Mouse (Mus musculus) MEL (cell line): Measurements from ENCODE around the gene Glt8d2. TPM values are rescaled to one million over a fixed set of nuclear protein-coding genes. Genes with fewer than 3 reads are reported as not detected.

Experiments
- DNase-seq: peaks from one replicate; pipeline ENCODE4 v3.0.0; 2011; ENCODE audit warnings: low read depth, low spot score
- H3K27ac ChIP-seq: 2 replicates; pipeline ENCODE4 v1.5.1; 2012; ENCODE audit warnings: low read depth, mild to moderate bottlenecking, control low read depth, low read length, moderate library complexity; ENCODE audit not compliant: control insufficient read depth
- H3K27me3 ChIP-seq, 2 experiments: fragments of 150-350 bp in 1 of 2; sonication (generic) in 1 of 2; 2 replicates each; pipeline ENCODE4 v1.6.1; 2012; ENCODE audit warnings: low read length in 2 of 2, mild to moderate bottlenecking in 2 of 2, improper control_type of control experiment in 1 of 2, moderate library complexity in 1 of 2; ENCODE audit not compliant: insufficient read depth in 2 of 2, control insufficient read depth in 1 of 2
- H3K36me3 ChIP-seq, 2 experiments: 2 replicates each; pipeline ENCODE4 v1.6.1; 2012 to 2014; ENCODE audit warnings: low read length in 2 of 2, improper control_type of control experiment in 1 of 2, inconsistent platforms in 1 of 2, mild to moderate bottlenecking in 1 of 2; ENCODE audit not compliant: insufficient read depth in 2 of 2, control insufficient read depth in 1 of 2
- H3K4me1 ChIP-seq, 2 experiments: fragments of 150-350 bp in 1 of 2; sonication (generic) in 1 of 2; 2 replicates each; pipeline ENCODE4 v1.6.1; 2012; ENCODE audit warnings: low read length in 2 of 2, improper control_type of control experiment in 1 of 2, mild to moderate bottlenecking in 1 of 2; ENCODE audit not compliant: insufficient read depth in 2 of 2, control insufficient read depth in 1 of 2
- H3K4me3 ChIP-seq, 2 experiments: fragments of 150-350 bp in 1 of 2; sonication (generic) in 1 of 2; 2 replicates each; pipeline ENCODE4 v1.5.1; 2012; ENCODE audit warnings: low read depth in 2 of 2, low read length in 2 of 2, mild to moderate bottlenecking in 2 of 2, moderate library complexity in 2 of 2, control low read depth in 1 of 2, improper control_type of control experiment in 1 of 2; ENCODE audit not compliant: control insufficient read depth in 1 of 2, insufficient read depth in 1 of 2
- H3K79me2 ChIP-seq: 2 replicates; pipeline ENCODE4 v1.6.1; 2012; ENCODE audit warnings: mild to moderate bottlenecking, low read length, moderate library complexity; ENCODE audit not compliant: control insufficient read depth, poor library complexity, insufficient read depth
- H3K9ac ChIP-seq: 2 replicates; pipeline ENCODE4 v1.6.1; 2012; ENCODE audit warnings: low read depth, mild to moderate bottlenecking, control low read depth, low read length, moderate library complexity; ENCODE audit not compliant: control insufficient read depth, poor library complexity, severe bottlenecking
- H3K9me3 ChIP-seq: fragments of 150-350 bp; sonication (generic); replicated peaks from 2 replicates; pipeline ENCODE4 v1.6.1; 2012; ENCODE audit warnings: mild to moderate bottlenecking, low read length, improper control_type of control experiment, moderate library complexity; ENCODE audit not compliant: insufficient read depth
- BHLHE40 ChIP-seq: IDR thresholded peaks from 2 replicates; pipeline ENCODE4 v1.6.1; 2012; ENCODE audit warnings: low read depth, mild to moderate bottlenecking, inconsistent platforms, low read length, improper control_type of control experiment, borderline replicate concordance
- CHD1 ChIP-seq: IDR thresholded peaks from 2 replicates; pipeline ENCODE4 v1.6.1; 2012; ENCODE audit warnings: low read depth, mild to moderate bottlenecking, inconsistent platforms, low read length, improper control_type of control experiment
- CHD2 ChIP-seq: IDR thresholded peaks from 2 replicates; pipeline ENCODE4 v1.6.1; 2011; ENCODE audit warnings: low read length, improper control_type of control experiment
- CTCF ChIP-seq, 3 experiments: IDR thresholded peaks in 2 of 3; conservative IDR thresholded peaks in 1 of 3; 2 replicates each; pipeline ENCODE4 v1.5.1; 2011 to 2012; ENCODE audit warnings: low read length in 3 of 3, low read depth in 2 of 3, mild to moderate bottlenecking in 2 of 3, improper control_type of control experiment in 1 of 3, inconsistent platforms in 1 of 3, mixed read lengths in 1 of 3, moderate library complexity in 1 of 3; ENCODE audit not compliant: control insufficient read depth in 1 of 3, insufficient read depth in 1 of 3, poor library complexity in 1 of 3, severe bottlenecking in 1 of 3
- E2F4 ChIP-seq: IDR thresholded peaks from 2 replicates; pipeline ENCODE4 v1.6.1; 2011; ENCODE audit warnings: low read depth, low read length, improper control_type of control experiment, borderline replicate concordance
- ELF1 ChIP-seq: IDR thresholded peaks from 2 replicates; pipeline ENCODE4 v1.6.1; 2014; ENCODE audit warnings: low read depth, mild to moderate bottlenecking, inconsistent platforms, low read length, improper control_type of control experiment, moderate library complexity
- EP300 ChIP-seq, 2 experiments: IDR thresholded peaks; 2 replicates each; pipeline ENCODE4 v1.6.1; 2011; ENCODE audit warnings: improper control_type of control experiment in 2 of 2, low read length in 2 of 2, low read depth in 1 of 2, mild to moderate bottlenecking in 1 of 2
- ETS1 ChIP-seq: IDR thresholded peaks from 2 replicates; pipeline ENCODE4 v1.6.1; 2012; ENCODE audit warnings: low read depth, mild to moderate bottlenecking, inconsistent platforms, low read length, improper control_type of control experiment, moderate library complexity
- GABPA ChIP-seq: IDR thresholded peaks from 2 replicates; pipeline ENCODE4 v1.6.1; 2012; ENCODE audit warnings: low read depth, mild to moderate bottlenecking, inconsistent platforms, low read length, improper control_type of control experiment, moderate library complexity
- GATA1 ChIP-seq: IDR thresholded peaks from 2 replicates; pipeline ENCODE4 v1.6.1; 2011; ENCODE audit warnings: low read depth, low read length, improper control_type of control experiment
- HCFC1 ChIP-seq: IDR thresholded peaks from 2 replicates; pipeline ENCODE4 v1.6.1; 2012; ENCODE audit warnings: low read depth, mild to moderate bottlenecking, inconsistent platforms, low read length, improper control_type of control experiment, moderate library complexity
- JUND ChIP-seq: IDR thresholded peaks from 2 replicates; pipeline ENCODE4 v1.6.1; 2011; ENCODE audit warnings: low read depth, mild to moderate bottlenecking, improper control_type of control experiment, low read length
- KAT2A ChIP-seq: conservative IDR thresholded peaks from 2 replicates; pipeline ENCODE4 v1.6.1; 2012; ENCODE audit warnings: low read depth, low read length, improper control_type of control experiment, inconsistent platforms
- MAFK ChIP-seq: IDR thresholded peaks from 2 replicates; pipeline ENCODE4 v1.6.1; 2011; ENCODE audit warnings: low read depth, mild to moderate bottlenecking, low read length, improper control_type of control experiment, borderline replicate concordance
- MAZ ChIP-seq: IDR thresholded peaks from 2 replicates; pipeline ENCODE4 v1.6.1; 2012; ENCODE audit warnings: low read depth, mild to moderate bottlenecking, inconsistent platforms, low read length, improper control_type of control experiment
- MEF2A ChIP-seq: IDR thresholded peaks from 2 replicates; pipeline ENCODE4 v1.6.1; 2014; ENCODE audit warnings: low read depth, mild to moderate bottlenecking, inconsistent platforms, low read length, improper control_type of control experiment; ENCODE audit not compliant: poor library complexity, insufficient replicate concordance, severe bottlenecking; ENCODE audit errors: extremely low read depth
- MXI1 ChIP-seq: IDR thresholded peaks from 2 replicates; pipeline ENCODE4 v1.6.1; 2011; ENCODE audit warnings: mild to moderate bottlenecking, low read depth, low read length, improper control_type of control experiment
- MYB ChIP-seq: IDR thresholded peaks from 2 replicates; pipeline ENCODE4 v1.6.1; 2011; ENCODE audit warnings: mild to moderate bottlenecking, low read depth, low read length, improper control_type of control experiment
- MYC ChIP-seq: IDR thresholded peaks from 2 replicates; pipeline ENCODE4 v1.6.1; 2011; ENCODE audit warnings: low read depth, mild to moderate bottlenecking, low read length, improper control_type of control experiment, moderate library complexity
- NELFE ChIP-seq: IDR thresholded peaks from 2 replicates; pipeline ENCODE4 v1.6.1; 2011; ENCODE audit warnings: low read depth, low read length, improper control_type of control experiment
- NRF1 ChIP-seq: IDR thresholded peaks from 2 replicates; pipeline ENCODE4 v1.6.1; 2014; ENCODE audit warnings: low read depth, mild to moderate bottlenecking, inconsistent platforms, low read length, improper control_type of control experiment, moderate library complexity; ENCODE audit not compliant: poor library complexity, insufficient read depth, severe bottlenecking
- POLR2AphosphoS2 ChIP-seq: IDR thresholded peaks from 2 replicates; pipeline ENCODE4 v1.6.1; 2011; ENCODE audit warnings: low read length, improper control_type of control experiment
- POLR2AphosphoS5 ChIP-seq: IDR thresholded peaks from 2 replicates; pipeline ENCODE4 v1.6.1; 2012; ENCODE audit warnings: low read depth, borderline replicate concordance, mild to moderate bottlenecking, inconsistent platforms, low read length, moderate library complexity, mixed read lengths
- RAD21 ChIP-seq: IDR thresholded peaks from 2 replicates; pipeline ENCODE4 v1.6.1; 2011; ENCODE audit warnings: mild to moderate bottlenecking, low read depth, low read length, improper control_type of control experiment
- RCOR1 ChIP-seq: IDR thresholded peaks from 2 replicates; pipeline ENCODE4 v1.6.1; 2012; ENCODE audit warnings: low read depth, mild to moderate bottlenecking, inconsistent platforms, low read length, improper control_type of control experiment
- SIN3A ChIP-seq: IDR thresholded peaks from 2 replicates; pipeline ENCODE4 v1.6.1; 2012; ENCODE audit warnings: low read length, improper control_type of control experiment, inconsistent platforms
- SMC3 ChIP-seq: IDR thresholded peaks from 2 replicates; pipeline ENCODE4 v1.6.1; 2011; ENCODE audit warnings: low read depth, low read length, improper control_type of control experiment
- TAL1 ChIP-seq: IDR thresholded peaks from 2 replicates; pipeline ENCODE4 v1.6.1; 2012; ENCODE audit warnings: mild to moderate bottlenecking, inconsistent platforms, low read length, moderate library complexity, mixed read lengths
- TCF12 ChIP-seq: IDR thresholded peaks from 2 replicates; pipeline ENCODE4 v1.6.1; 2014; ENCODE audit warnings: low read depth, mild to moderate bottlenecking, inconsistent platforms, low read length, improper control_type of control experiment, moderate library complexity
- UBTF ChIP-seq: IDR thresholded peaks from 2 replicates; pipeline ENCODE4 v1.6.1; 2012; ENCODE audit warnings: low read depth, mild to moderate bottlenecking, inconsistent platforms, low read length, improper control_type of control experiment, moderate library complexity, borderline replicate concordance; ENCODE audit not compliant: insufficient read depth
- USF1 ChIP-seq: IDR thresholded peaks from 2 replicates; pipeline ENCODE4 v1.6.1; 2014; ENCODE audit warnings: low read depth, mild to moderate bottlenecking, inconsistent platforms, low read length, improper control_type of control experiment, moderate library complexity
- USF2 ChIP-seq, 2 experiments: IDR thresholded peaks; 2 replicates each; pipeline ENCODE4 v1.6.1; 2011 to 2012; ENCODE audit warnings: improper control_type of control experiment in 2 of 2, low read length in 2 of 2, borderline replicate concordance in 1 of 2, inconsistent platforms in 1 of 2, low read depth in 1 of 2, mild to moderate bottlenecking in 1 of 2; ENCODE audit not compliant: insufficient read depth in 1 of 2
- ZKSCAN1 ChIP-seq: IDR thresholded peaks from 2 replicates; pipeline ENCODE4 v1.6.1; 2012; ENCODE audit warnings: low read depth, mild to moderate bottlenecking, inconsistent platforms, low read length, improper control_type of control experiment, moderate library complexity
- ZMIZ1 ChIP-seq: IDR thresholded peaks from 2 replicates; pipeline ENCODE4 v1.6.1; 2012; ENCODE audit warnings: low read depth, mild to moderate bottlenecking, inconsistent platforms, low read length, improper control_type of control experiment, moderate library complexity
- ZNF384 ChIP-seq: IDR thresholded peaks from 2 replicates; pipeline ENCODE4 v1.6.1; 2012; ENCODE audit warnings: low read depth, mild to moderate bottlenecking, inconsistent platforms, low read length, improper control_type of control experiment
- polyA plus RNA-seq, 2 experiments: library from polyadenylated mRNA; stranded (reverse) in 1 of 2; unstranded in 1 of 2; fragments of >175 nt in 1 of 2; fragments of >200 nt in 1 of 2; gene quantifications; 2 replicates each; pipeline versions ENCODE4 v1.2.1 to v1.2.4; 2012; ENCODE audit warnings: low replicate concordance in 2 of 2, low read depth in 1 of 2; ENCODE audit not compliant: insufficient read length in 2 of 2, insufficient read depth in 1 of 2, missing spikeins in 1 of 2
- total RNA-seq: library from RNA; depleted of rRNA; stranded (reverse); fragments of 300-350 nt; gene quantifications from 2 replicates; pipeline ENCODE4 v1.2.3, GENCODE M21; 2012

The Glt8d2 gene
- total and polyA plus RNA-seq, 3 experiments = 0.15 to 0.54 TPM; not detected in 1

DNA sequence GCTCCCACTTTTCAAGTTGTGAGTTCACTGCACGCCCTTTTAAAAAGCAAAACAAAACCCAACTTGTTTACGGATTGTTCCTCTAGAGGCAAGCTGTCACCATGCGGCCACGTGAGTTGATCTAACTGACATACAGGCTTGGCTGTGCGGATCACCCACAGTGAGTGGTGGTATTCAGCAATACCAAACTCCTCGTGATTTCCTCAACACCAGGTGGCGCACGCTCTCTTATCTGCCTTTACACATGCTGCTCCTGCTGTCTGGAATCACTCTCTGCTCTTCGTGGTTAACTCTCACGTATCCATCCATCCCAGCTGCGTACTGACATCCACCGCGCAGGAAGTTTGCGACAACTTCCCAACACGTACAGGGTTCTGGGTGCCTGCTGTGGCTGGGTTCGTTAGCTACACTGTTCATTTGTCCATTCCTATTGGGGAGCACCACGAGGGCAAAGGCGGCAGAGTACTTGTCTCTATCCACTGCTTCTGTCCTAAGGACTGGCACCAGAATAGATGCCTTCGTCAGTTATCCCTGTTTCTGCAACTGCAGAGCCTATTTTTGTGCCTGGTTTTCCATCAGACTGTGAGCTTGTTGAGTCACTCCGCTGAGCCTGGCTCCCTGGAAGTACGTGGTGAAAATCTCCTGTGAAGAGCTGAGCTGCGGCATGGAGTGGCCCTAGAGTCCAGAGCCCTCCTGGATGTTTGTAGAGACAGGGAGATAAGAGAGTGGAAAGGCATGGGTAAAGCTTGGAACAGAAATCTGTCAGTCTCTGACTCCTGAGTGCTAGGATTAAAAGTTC is 23.8 kb downstream of the Glt8d2 start:
- Histone ChIP-seq H3K79me2 (no peaks in the 10 kb centered on the region; the same call in 1 of the 2 replicates), H3K9ac (peak overlapping the region; percentile 70), H3K27ac (peak overlapping the region; percentile 17; the same call in 1 of the 2 replicates), H3K36me3 (no peaks in the 10 kb centered on the region), H3K4me3 (peak overlapping the region; percentile 57 to 65), H3K4me1 (0 out of 4 replicates have a peak, but pooled peaks cover 0 to 2% of the 10 kb centered on the region in 2 experiments), H3K9me3 (no peaks in the 10 kb centered on the region), H3K27me3 (no peaks in the 10 kb centered on the region)
- DNase-seq = peak; percentile 94
- peak; percentile 79 for TF ChIP-seq BHLHE40
- peak; percentile 94 for TF ChIP-seq SIN3A
- TF ChIP-seq UBTF = no peak
- no peak for TF ChIP-seq MYB
- no peak for TF ChIP-seq CHD2
- TF ChIP-seq HCFC1 = no peak
- no peak for TF ChIP-seq MEF2A
- TF ChIP-seq TCF12 = peak; percentile 39; the same call in 1 of the 2 replicates
- no peak for TF ChIP-seq NELFE
- peak; percentile 97 for TF ChIP-seq SMC3
- TF ChIP-seq ZNF384 = no peak
- TF ChIP-seq MYC = peak; percentile 85; the same call in 1 of the 2 replicates
- TF ChIP-seq GATA1 = peak; percentile 72
- TF ChIP-seq USF2 (IDR thresholded peaks at IDR 0.05; ENCODE audit: borderline replicate concordance in 1 of 2, insufficient read depth in 1 of 2, low read depth in 1 of 2, low read length in 2 of 2) = no peak
- TF ChIP-seq GABPA = no peak
- peak; percentile 33; the same call in 1 of the 2 replicates for TF ChIP-seq ETS1
- TF ChIP-seq EP300 (IDR thresholded peaks at IDR 0.05; ENCODE audit: low read depth in 1 of 2, low read length in 2 of 2) = peak in 1 of 2 experiments; percentile 38; a peak in 1 of 4 replicates
- TF ChIP-seq CHD1 = no peak
- TF ChIP-seq POLR2AphosphoS2 = no peak
- TF ChIP-seq RAD21 = peak; percentile 77
- TF ChIP-seq MAFK = no peak
- peak; percentile 72 for TF ChIP-seq USF1
- TF ChIP-seq RCOR1 = no peak; the same call in 1 of the 2 replicates
- no peak for TF ChIP-seq JUND
- peak; percentile 98 for TF ChIP-seq MXI1
- TF ChIP-seq TAL1 = peak; percentile 66
- no peak for TF ChIP-seq ZMIZ1
- TF ChIP-seq ZKSCAN1 = no peak
- TF ChIP-seq KAT2A = no peak
- no peak for TF ChIP-seq E2F4
- TF ChIP-seq ELF1 = no peak
- peak; percentile 58 to 80 (median 75); a peak in 5 of 6 replicates for TF ChIP-seq CTCF (IDR thresholded peaks at IDR 0.05 in 2 of 3, conservative IDR thresholded peaks at IDR 0.05 in 1 of 3; ENCODE audit: control insufficient read depth in 1 of 3, insufficient read depth in 1 of 3, low read depth in 2 of 3, low read length in 3 of 3, poor library complexity in 1 of 3, severe bottlenecking in 1 of 3)
- TF ChIP-seq MAZ = no peak
- TF ChIP-seq POLR2AphosphoS5 = no peak
- TF ChIP-seq NRF1 = no peak
